Mouse (Mus musculus) gastrocnemius, adult 2 months (tissue): ENCODE data around the gene Tyw1. TPM values are rescaled to one million over a fixed set of nuclear protein-coding genes. Genes with fewer than 3 reads are reported as not detected.

Source experiments
- DNase-seq: peaks from one replicate; pipeline ENCODE4 v3.0.0; 2022
- H3K27ac ChIP-seq: fragments of 200-600 bp; 2 replicates; pipeline ENCODE4 v1.8.1; 2022; ENCODE audit warnings: mild to moderate bottlenecking
- H3K4me3 ChIP-seq: fragments of 200-600 bp; 2 replicates; pipeline ENCODE4 v1.8.1; 2022; ENCODE audit warnings: mild to moderate bottlenecking, moderate library complexity
- CTCF ChIP-seq: fragments of 200-600 bp; IDR thresholded peaks from 2 replicates; pipeline ENCODE4 v1.8.1; 2022; ENCODE audit warnings: antibody characterized with exemption, mild to moderate bottlenecking, moderate library complexity
- intact Hi-C: fragments of 180-260 bp; cut with DNase I; formaldehyde crosslinking; loops from one replicate; pipeline ENCODE4 v1.15.1; 2025
- total RNA-seq, 2 experiments: library from RNA; stranded (reverse); gene quantifications; 2 replicates each; pipeline ENCODE4 v1.2.3; 2021

Tyw1 gene
- total RNA-seq, 2 experiments from 2014 or later, result 9.5 TPM

DNA sequence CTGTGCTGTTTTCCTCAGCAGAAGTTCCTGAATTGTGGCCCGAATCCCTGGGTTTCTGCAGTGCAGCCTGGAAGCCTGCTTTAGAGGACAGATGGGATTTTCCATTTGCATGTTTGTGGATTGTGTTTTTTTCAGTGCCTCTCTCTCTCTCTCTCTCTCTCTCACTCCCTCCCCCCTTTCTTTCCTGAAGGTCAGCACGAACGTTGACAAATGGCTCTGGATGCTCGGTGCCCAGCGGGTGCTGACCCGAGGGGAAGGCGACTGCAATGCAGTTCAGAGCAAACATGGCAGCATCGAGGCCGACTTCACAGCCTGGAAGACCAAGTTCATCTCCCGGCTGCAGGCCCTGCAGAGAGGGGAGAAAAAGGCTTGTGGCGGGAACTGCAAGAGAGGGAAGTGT, 13.6 kb downstream of the Tyw1 start:
- H3K4me3 ChIP-seq, result no peak overlapping the region
- H3K27ac ChIP-seq, result no peak overlapping the region
- TF ChIP-seq CTCF, result no peak
- intact Hi-C loops, result no loop called here
- DNase-seq, result no peak

DNA sequence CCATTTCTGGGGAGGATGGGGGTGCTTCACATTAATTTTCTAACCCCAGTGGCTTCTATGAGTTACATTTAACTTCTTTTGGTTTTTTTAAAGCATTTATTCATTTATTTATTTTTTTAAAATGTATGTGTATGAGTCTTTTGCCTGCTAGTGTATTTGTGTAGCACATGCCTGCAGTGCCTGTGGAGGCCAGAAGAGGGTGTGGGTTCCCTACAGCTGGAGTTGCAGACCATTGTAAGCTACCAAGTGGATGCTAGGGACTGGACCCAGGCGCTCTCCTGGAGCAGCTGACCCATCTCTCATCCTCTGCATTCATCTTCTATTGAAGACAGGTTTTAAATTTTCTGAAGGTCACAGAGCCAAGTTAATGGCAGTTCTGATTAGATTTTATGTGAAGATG, 16.9 kb downstream of the Tyw1 start:
- no peak overlapping the region for H3K4me3 ChIP-seq
- intact Hi-C loops, result no loop called here
- DNase-seq, result no peak
- H3K27ac ChIP-seq, result no peak overlapping the region
- peak; percentile 41 for TF ChIP-seq CTCF

DNA sequence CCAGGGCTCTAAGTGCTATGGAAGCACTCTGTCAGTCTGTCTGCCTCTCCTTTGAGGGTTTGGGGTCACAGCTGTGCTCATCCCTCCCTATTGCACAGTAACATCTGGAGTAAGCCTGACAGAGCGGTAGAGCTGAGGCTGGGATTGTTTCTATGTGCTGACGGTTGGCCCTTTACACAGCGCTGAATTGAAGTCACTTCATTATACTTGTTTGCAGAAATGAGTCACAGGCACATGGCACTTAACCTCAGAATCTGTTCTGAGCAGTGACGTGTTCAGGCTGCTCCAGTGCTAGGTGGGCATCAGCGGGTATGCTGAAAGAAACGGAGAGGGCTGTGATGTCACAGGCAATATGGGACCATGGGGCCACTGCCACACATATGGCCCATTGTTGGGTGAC, 17.6 kb downstream of the Tyw1 start:
- Histone ChIP-seq H3K27ac (no peak overlapping the region), H3K4me3 (no peak overlapping the region)
- intact Hi-C loops, result no loop called here
- no peak for DNase-seq
- no peak for TF ChIP-seq CTCF

DNA sequence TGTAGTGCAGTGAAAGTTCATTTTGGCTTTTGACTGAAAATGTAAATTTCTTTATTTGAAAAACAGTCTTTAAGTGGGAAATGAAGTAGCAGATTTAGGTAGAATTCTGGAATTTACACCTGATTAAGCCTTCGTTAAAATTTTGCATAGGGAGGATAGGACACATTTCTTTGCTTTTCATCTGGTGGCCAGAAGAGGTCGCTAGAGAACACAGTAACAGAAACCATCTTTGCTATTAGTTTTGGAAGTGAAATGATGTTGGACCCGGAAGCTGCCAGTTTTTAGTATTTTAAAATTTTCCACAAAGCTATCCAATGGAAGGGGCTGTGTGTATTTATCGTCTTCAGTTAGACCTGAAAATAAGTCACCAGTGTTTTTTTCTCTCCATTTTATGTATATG, 20.1 kb downstream of the Tyw1 start:
- DNase-seq, result no peak
- intact Hi-C loops, result loop anchor here (2.0 to 5.0 kb wide), 2 partner anchors 537 to 583 kb away; no protein-coding TSS in a partner anchor
- TF ChIP-seq CTCF, result peak; percentile 90
- no peak overlapping the region for H3K27ac ChIP-seq
- H3K4me3 ChIP-seq, result no peak overlapping the region

DNA sequence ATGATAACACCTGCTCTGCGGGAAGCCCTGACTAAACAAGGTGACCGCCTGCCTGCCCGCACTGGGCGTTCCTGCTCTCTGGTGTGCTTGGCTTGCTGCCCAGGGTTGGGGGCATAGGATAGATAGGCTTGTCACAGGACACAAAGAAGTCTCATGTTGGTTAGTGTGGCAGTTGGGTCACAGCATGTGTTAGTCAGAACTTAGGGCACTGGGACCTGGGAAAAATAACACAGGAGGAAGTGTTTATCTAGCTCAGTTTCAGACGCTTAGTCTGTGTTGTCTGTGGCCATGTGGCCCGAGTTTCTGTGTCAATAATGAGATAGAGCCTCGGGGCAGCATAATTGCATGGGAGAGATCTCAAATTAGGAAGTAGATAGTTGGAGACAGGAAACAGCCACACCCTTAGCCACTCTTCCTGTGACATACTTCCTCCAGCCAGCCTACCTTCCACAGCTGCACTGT, 22.6 kb downstream of the Tyw1 start:
- no peak for DNase-seq
- intact Hi-C loops, result loop anchor here (5.0 kb wide), 1 partner anchor 534 kb away; no protein-coding TSS in a partner anchor
- no peak overlapping the region for H3K4me3 ChIP-seq
- TF ChIP-seq CTCF, result no peak
- no peak overlapping the region for H3K27ac ChIP-seq

DNA sequence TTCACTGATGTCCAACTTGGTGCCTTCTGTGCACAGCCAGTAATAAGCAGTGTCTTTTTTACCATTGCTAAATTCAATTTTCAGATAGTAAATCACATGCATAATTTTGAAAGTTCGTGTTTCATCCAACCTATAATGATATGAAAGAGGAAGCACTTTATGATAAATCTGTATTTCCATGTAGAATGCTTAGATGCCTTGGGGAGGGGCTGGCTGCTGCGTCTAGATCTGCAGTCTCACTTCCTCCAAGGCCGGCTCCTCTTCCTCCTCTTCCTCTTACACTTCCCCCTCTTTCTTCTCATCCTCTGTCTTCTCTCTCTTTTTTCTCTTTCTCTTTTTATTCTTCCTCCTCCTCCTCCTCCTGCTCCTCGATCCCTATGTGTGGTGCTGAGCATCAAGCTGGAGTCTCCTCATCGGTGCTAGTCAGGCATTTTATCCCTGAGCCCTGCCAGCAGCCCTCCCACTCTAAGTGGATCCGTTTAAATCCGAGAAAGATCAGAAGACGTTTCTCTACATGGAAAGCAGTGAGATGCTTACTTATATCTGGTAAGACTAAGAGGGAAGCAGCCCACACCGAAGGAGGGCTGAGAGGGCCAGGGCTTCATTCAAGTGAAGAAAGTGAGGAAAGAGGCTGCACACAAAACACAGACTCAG, 27.8 kb downstream of the Tyw1 start:
- intact Hi-C loops, result no loop called here
- no peak for DNase-seq
- no peak for TF ChIP-seq CTCF
- Histone ChIP-seq H3K27ac (no peak overlapping the region), H3K4me3 (no peak overlapping the region)

DNA sequence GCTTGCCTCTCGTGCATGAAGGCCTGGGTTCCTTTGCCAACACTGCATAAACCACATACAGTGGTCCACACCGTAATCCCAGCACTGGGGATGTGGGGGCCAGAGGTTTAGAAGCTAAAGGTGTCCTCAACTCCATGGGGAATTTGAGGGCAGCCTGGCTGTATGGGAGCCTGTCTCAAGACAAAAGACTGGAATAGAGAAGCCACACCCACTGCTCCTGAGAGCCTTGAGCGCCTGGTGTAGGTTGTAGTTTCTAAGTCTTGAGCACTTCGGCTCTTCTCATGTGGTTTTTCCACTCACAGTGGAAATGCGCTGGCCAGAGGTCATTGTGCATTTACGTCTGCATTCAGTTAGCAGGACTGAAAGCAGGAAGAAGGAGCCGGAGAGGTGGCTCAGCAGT, 32.7 kb downstream of the Tyw1 start:
- no peak for DNase-seq
- no peak overlapping the region for H3K27ac ChIP-seq
- intact Hi-C loops, result no loop called here
- no peak overlapping the region for H3K4me3 ChIP-seq
- TF ChIP-seq CTCF, result no peak

DNA sequence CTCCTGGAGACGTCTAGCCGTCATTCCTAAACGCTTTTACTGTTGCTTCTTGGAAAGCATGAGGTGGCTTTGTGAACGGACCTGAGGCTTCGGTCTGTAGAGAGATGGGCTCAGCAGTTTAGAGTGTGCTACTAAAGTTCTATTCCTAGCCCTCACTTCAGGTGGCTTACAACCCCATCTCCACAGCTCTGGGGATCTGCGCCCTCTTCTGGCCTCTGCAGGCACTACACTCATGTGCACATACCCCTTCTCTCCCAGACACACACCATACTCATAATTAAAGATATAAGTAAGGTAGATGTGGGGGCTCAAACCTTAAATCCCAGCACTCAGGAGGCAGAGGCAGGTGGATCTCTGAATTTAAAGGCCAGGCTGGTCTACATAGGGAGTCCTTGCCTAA, 34.8 kb downstream of the Tyw1 start:
- Histone ChIP-seq H3K27ac (no peak overlapping the region), H3K4me3 (no peak overlapping the region)
- no peak for DNase-seq
- intact Hi-C loops, result no loop called here
- TF ChIP-seq CTCF, result peak; percentile 25; the same call in 1 of the 2 replicates

DNA sequence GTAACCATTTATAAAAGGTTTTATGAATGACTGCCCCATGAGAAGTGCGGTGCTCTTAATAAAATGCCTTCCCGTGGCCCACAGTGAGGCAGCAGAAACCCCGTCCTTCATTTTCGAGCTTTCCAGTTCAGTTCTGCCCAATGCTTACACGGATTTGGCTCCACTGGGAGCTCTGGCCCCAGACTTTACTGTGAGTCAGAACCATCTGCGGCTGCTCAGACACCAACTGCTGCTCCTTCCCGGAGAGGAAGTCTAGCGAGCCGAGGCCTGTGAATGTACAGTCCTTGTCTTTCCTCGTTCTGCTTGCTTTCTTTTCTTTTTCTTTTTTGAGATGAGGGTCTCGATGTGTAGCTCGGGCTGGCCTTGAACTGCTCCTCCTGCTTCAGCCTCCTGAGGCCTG, 35.4 kb downstream of the Tyw1 start:
- TF ChIP-seq CTCF, result no peak
- no peak overlapping the region for H3K27ac ChIP-seq
- intact Hi-C loops, result no loop called here
- DNase-seq, result no peak
- no peak overlapping the region for H3K4me3 ChIP-seq

DNA sequence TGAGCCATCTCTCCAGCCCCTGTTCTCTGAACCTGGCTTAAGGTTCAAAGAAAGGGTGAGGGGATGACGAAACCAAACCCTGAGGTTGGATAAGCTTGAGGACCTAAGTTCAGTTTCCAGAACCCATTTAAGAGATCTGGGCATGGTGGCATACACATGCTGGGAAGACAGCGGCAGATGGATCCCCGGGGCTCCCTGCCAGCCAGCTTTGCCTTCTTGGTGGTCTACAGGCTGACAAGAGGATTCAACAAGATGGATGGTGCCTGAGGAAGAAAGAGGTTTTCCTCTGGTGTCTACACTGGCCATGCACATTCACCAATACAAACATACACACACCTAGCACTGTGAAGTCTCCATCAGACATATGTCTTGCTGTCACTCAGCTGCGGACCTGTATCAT, 37.6 kb downstream of the Tyw1 start:
- no peak for DNase-seq
- H3K27ac ChIP-seq, result no peak overlapping the region
- intact Hi-C loops, result no loop called here
- no peak overlapping the region for H3K4me3 ChIP-seq
- no peak for TF ChIP-seq CTCF

DNA sequence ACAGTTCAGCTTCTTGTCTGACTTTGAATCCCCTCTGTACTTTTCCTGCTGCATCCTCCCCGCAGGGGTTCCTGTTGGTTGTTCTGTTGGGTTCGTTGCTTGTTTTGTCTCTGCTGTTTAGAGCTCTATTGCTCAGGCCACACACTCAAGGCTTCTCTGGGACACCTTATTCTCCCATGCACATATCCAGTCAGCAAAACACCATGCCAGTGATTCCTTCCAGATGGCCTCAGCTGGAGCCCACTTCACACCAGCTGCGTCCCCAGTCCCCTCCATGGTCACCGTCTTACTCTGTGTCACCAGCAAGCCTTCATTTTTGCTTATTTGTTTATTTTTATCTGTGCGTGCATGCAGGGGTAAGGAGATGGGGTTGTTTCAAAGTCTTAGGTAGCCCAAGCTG, 38.5 kb downstream of the Tyw1 start:
- no peak overlapping the region for H3K27ac ChIP-seq
- H3K4me3 ChIP-seq, result no peak overlapping the region
- DNase-seq, result no peak
- no peak for TF ChIP-seq CTCF
- intact Hi-C loops, result no loop called here

DNA sequence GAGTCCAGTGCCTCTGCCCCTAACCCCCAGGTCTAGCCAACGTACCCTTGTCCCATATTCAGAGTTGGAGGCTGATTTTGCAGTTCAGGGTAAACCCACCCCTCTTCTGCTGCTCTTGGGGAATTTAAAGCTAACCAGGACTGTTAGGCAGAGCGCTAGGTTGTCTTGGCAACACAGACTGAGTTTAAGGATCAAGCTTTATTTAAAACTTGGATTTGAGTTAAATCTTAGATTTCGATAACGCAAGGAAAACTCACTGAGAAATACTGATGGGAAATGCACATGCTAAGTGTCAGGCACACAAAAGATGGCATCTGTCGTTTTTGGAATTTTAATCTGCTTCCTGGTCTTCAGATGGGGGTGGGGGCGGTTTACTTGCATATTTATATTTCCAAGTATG, 39.2 kb downstream of the Tyw1 start:
- no peak for TF ChIP-seq CTCF
- Histone ChIP-seq H3K27ac (no peak overlapping the region), H3K4me3 (no peak overlapping the region)
- no peak for DNase-seq
- intact Hi-C loops, result no loop called here

DNA sequence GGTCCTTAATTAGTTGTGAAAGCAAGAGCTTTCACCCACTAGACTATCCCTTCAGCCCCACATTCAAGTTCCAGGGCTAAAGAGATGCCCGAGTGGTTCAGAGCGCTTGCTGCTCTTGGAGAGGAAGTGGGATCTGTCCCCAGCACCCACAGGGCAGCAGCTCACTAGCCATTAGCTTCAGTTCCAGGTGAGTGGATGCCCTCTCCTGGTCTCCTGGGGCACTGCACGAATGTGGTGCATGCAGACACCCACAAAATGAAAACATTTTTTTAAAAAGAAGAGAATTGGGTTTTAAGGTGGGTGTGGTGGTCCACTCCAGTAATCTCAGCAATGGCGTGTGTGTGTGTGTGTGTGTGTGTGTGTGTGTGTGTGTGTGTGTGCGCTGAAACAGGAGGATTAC, 40.7 kb downstream of the Tyw1 start:
- TF ChIP-seq CTCF, result no peak; the same call in 1 of the 2 replicates
- no peak overlapping the region for H3K27ac ChIP-seq
- intact Hi-C loops, result no loop called here
- H3K4me3 ChIP-seq, result no peak overlapping the region
- no peak for DNase-seq

DNA sequence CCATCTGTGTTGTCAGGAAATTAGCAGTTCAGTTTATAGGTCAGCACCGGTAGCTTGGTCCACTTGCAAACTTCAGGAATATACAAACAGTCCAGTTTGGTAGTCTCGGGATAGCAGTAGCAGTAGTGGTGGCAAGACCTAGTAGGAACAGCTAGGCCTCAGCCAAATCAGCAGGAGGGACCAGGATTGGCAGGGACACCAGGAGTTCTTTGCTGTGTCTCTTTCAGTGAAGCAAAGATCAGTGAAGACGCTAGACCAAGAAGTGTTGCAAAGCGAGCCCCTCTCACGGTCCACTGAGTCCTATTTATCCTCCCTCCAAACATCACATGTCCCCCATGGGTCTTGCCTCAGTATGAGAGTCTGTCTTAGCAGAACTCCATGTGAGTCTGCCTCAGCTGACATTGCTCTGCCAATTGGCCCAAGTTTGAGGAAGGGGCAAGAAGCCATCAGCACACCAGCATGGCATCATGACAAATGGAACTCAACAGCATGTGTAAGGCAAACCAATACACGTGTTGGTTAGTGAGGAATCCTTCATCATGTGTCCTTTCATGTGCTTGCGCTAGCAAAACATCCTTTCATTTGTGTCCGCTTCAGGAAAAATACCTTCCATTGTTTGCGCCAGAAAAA, 43.5 kb downstream of the Tyw1 start:
- no peak for TF ChIP-seq CTCF
- no peak overlapping the region for H3K27ac ChIP-seq
- no peak for DNase-seq
- intact Hi-C loops, result no loop called here
- H3K4me3 ChIP-seq, result no peak overlapping the region
